Mouse (Mus musculus) forebrain, embryonic 13.5 days (tissue): ENCODE measurements around the gene Nebl. TPM values are rescaled to one million over a fixed set of nuclear protein-coding genes. Genes with fewer than 3 reads are reported as not detected.
A peak's percentile ranks its signal among the peaks of the same experiment; 100 is the strongest.
"Not testable (repeated sequence)": the region's sequence is repeated elsewhere in the genome, so short reads cannot be mapped to it uniquely, and the experiment has no call there.

ENCODE experiments used
- ATAC-seq: fragments of 200-750 bp; cut with Nextera tagmentation; 2 replicates; pipeline ENCODE4 v1.8.0; 2017
- H3K27ac ChIP-seq: fragments of 300-500 bp; sonication (generic); 2 replicates; pipeline ENCODE4 v1.5.1; 2015; ENCODE audit warnings: inconsistent platforms, mild to moderate bottlenecking, moderate library complexity
- H3K27me3 ChIP-seq: fragments of 300-500 bp; sonication (generic); 2 replicates; pipeline ENCODE4 v1.6.1; 2015; ENCODE audit warnings: mild to moderate bottlenecking, inconsistent platforms
- H3K36me3 ChIP-seq: fragments of 300-500 bp; sonication (generic); 2 replicates; pipeline ENCODE4 v1.6.1; 2015; ENCODE audit warnings: mild to moderate bottlenecking, inconsistent platforms; ENCODE audit not compliant: poor library complexity, severe bottlenecking
- H3K4me1 ChIP-seq: fragments of 300-500 bp; sonication (generic); 2 replicates; pipeline ENCODE4 v1.6.1; 2015; ENCODE audit warnings: inconsistent platforms
- H3K4me2 ChIP-seq: fragments of 300-500 bp; sonication (generic); 2 replicates; pipeline ENCODE4 v1.6.1; 2015; ENCODE audit warnings: inconsistent platforms, mild to moderate bottlenecking, moderate library complexity
- H3K4me3 ChIP-seq: fragments of 300-500 bp; sonication (generic); 2 replicates; pipeline ENCODE4 v1.5.1; 2015; ENCODE audit warnings: mild to moderate bottlenecking, inconsistent platforms
- H3K9ac ChIP-seq: fragments of 300-500 bp; sonication (generic); 2 replicates; pipeline ENCODE4 v1.6.1; 2015; ENCODE audit warnings: mild to moderate bottlenecking, inconsistent platforms
- H3K9me3 ChIP-seq: fragments of 300-500 bp; sonication (generic); replicated peaks from 2 replicates; pipeline ENCODE4 v1.6.1; 2016; ENCODE audit warnings: inconsistent platforms
- WGBS: fragments of 180-500 bp; shearing (Covaris S2); methylation state at CpG from one replicate; pipeline ENCODE4 v1.1.7; 2015; 5-methylcytosine and 5-hydroxymethylcytosine counted together
- polyA plus RNA-seq: library from polyadenylated mRNA; unstranded; fragments of >200 nt; fragmentation: Nextera tagmentation; extraction: Ambion mirVana; gene quantifications from 2 replicates; pipeline ENCODE4 v1.2.1, GENCODE M21; 2015

Nebl gene
- polyA plus RNA-seq, 1 experiment from 2014 or later, result 4.5 TPM

- no peaks in the 10 kb centered on the region for H3K36me3 ChIP-seq
- WGBS, result 84% methylated on average over 6 of the region's 6 CpGs
Observed at GRCm38 (mm10) chr2:17364971-17365548, 366.2 kb downstream of the Nebl start.

GRCm38 (mm10) chr2:17363337-17364216 is 367.7 kb downstream of the Nebl start:
- Histone ChIP-seq H3K27me3 (no peaks in the 10 kb centered on the region), H3K9me3 (no peaks in the 10 kb centered on the region), H3K36me3 (no peaks in the 10 kb centered on the region), H3K4me3 (no peak overlapping the region), H3K27ac (no peak overlapping the region), H3K4me1 (no peaks in the 10 kb centered on the region), H3K4me2 (no peak overlapping the region), H3K9ac (no peak overlapping the region)
- 64% methylated on average over 12 of the region's 12 CpGs for WGBS
- ATAC-seq, result no peak

More at GRCm38 (mm10) chr2:17364971-17365548, 366.2 kb downstream of the Nebl start:
- no peaks in the 10 kb centered on the region for H3K9me3 ChIP-seq
- H3K4me1 ChIP-seq, result no peaks in the 10 kb centered on the region
- no peak overlapping the region for H3K27ac ChIP-seq
- H3K4me2 ChIP-seq, result no peak overlapping the region
- no peak overlapping the region for H3K9ac ChIP-seq
- no peak overlapping the region for H3K4me3 ChIP-seq
- no peaks in the 10 kb centered on the region for H3K27me3 ChIP-seq
- ATAC-seq, result no peak

DNA sequence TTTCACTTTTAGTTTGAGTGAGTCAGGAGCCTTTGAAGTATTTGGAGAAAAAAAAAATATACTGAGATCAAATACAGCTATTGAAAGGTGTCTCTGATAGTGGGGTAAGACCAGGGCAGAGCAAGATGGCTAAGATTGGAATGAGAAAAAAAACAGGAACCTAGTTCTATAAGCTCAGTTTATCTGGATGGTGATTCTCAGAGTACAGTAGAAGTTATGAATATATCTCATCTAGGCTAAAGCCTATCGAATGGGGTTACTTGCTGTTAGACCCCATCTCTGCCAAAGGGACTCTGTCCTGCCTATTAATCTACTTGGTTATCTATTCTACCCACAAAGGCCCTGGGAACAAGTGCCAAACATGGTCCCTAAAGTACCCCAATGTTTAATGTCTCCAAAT is 369.1 kb downstream of the Nebl start:
- Histone ChIP-seq H3K36me3 (no peaks in the 10 kb centered on the region), H3K9ac (no peak overlapping the region), H3K27ac (no peak overlapping the region), H3K4me1 (no peaks in the 10 kb centered on the region), H3K4me2 (no peak overlapping the region), H3K4me3 (no peak overlapping the region), H3K9me3 (no peaks in the 10 kb centered on the region), H3K27me3 (no peaks in the 10 kb centered on the region)
- 84% methylated on average over 1 of the region's 1 CpGs for WGBS
- ATAC-seq, result no peak

- Histone ChIP-seq H3K36me3 (no peaks in the 10 kb centered on the region), H3K9me3 (no peaks in the 10 kb centered on the region), H3K4me2 (no peak overlapping the region), H3K9ac (no peak overlapping the region), H3K4me1 (no peaks in the 10 kb centered on the region), H3K27me3 (no peaks in the 10 kb centered on the region), H3K4me3 (no peak overlapping the region), H3K27ac (no peak overlapping the region)
- ATAC-seq, result no peak
- 93% methylated on average over 1 of the region's 1 CpGs for WGBS
Observed at GRCm38 (mm10) chr2:17344643-17345042, 386.6 kb downstream of the Nebl start.

DNA sequence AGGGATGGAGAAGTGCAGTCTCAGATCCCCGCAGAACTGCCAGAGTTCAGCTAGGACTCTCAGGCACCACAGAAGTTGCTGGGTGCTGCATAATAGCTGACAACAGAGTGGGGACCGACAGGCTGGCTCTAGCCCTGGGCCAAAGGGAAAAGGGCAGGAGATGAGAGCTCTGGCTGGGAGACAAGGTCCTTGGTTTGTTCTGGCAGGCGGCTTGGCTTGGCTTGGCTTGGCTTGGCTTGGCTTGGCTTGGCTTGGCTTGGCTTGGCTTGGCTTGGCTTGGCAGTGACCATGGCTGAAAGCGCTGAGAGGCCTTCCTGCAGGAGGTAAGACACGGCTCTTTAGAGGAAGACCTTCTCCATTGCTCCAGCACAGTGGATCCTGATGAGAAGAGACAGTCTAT is 395.8 kb downstream of the Nebl start:
- ATAC-seq, result no peak
- 89% methylated on average over 5 of the region's 5 CpGs for WGBS
- no peaks in the 10 kb centered on the region for H3K4me1 ChIP-seq
- no peak overlapping the region for H3K4me3 ChIP-seq
- no peaks in the 10 kb centered on the region for H3K36me3 ChIP-seq
- H3K27ac ChIP-seq, result no peak overlapping the region
- no peaks in the 10 kb centered on the region for H3K27me3 ChIP-seq
- H3K4me2 ChIP-seq, result no peak overlapping the region
- no peak overlapping the region for H3K9ac ChIP-seq
- H3K9me3 ChIP-seq, result no peaks in the 10 kb centered on the region

- ATAC-seq, result peak; percentile 76
- no peaks in the 10 kb centered on the region for H3K9me3 ChIP-seq
- no peaks in the 10 kb centered on the region for H3K4me1 ChIP-seq
- no peak overlapping the region for H3K4me3 ChIP-seq
- no peaks in the 10 kb centered on the region for H3K36me3 ChIP-seq
- 87% methylated on average over 1 of the region's 1 CpGs for WGBS
- H3K27me3 ChIP-seq, result no peaks in the 10 kb centered on the region
- H3K4me2 ChIP-seq, result no peak overlapping the region
- H3K27ac ChIP-seq, result no peak overlapping the region
- H3K9ac ChIP-seq, result no peak overlapping the region
Observed at GRCm38 (mm10) chr2:17326590-17326989, 404.7 kb downstream of the Nebl start.

- H3K4me3 ChIP-seq, result no peak overlapping the region
- H3K9ac ChIP-seq, result no peak overlapping the region
- no peak overlapping the region for H3K27ac ChIP-seq
- no peaks in the 10 kb centered on the region for H3K27me3 ChIP-seq
- H3K9me3 ChIP-seq, result no peaks in the 10 kb centered on the region
- no peak overlapping the region for H3K4me2 ChIP-seq
- no peak for ATAC-seq
- H3K36me3 ChIP-seq, result no peaks in the 10 kb centered on the region
- H3K4me1 ChIP-seq, result no peaks in the 10 kb centered on the region
- 83% methylated on average over 5 of the region's 5 CpGs for WGBS
Observed at GRCm38 (mm10) chr2:17316850-17317249, 414.4 kb downstream of the Nebl start.

DNA sequence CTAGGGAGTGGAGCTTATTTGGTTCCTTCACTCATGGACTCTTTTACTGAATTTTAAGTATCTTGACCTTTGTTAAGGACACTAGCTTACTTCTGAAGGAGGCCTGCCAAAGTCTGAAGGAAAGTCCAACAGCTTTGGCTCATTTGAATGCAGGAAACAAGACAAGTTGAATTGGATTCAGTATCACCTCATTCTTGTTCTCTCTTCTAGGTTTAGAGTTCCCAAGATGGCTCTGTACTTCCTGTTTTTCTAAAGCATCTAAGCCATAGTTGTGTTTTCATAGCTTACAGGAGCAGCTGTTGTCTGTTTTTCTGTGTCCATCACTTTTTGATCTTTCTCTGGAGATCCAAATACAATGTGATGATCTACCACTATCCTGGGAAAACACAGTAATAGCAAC is 429.9 kb downstream of the Nebl start:
- Histone ChIP-seq H3K27me3 (no peaks in the 10 kb centered on the region), H3K36me3 (no peaks in the 10 kb centered on the region), H3K4me1 (no peaks in the 10 kb centered on the region), H3K4me3 (no peak overlapping the region), H3K4me2 (no peak overlapping the region), H3K9me3 (no peaks in the 10 kb centered on the region), H3K9ac (no peak overlapping the region), H3K27ac (no peak overlapping the region)
- ATAC-seq, result no peak

GRCm38 (mm10) chr2:17297496-17297895 is 433.8 kb downstream of the Nebl start:
- 59% methylated on average over 1 of the region's 1 CpGs for WGBS

GRCm38 (mm10) chr2:17295257-17295656 is 436.0 kb downstream of the Nebl start:
- not testable (repeated sequence) for H3K27ac ChIP-seq, H3K27me3 ChIP-seq, H3K4me3 ChIP-seq, H3K9me3 ChIP-seq, ATAC-seq, H3K4me2 ChIP-seq, H3K4me1 ChIP-seq, H3K36me3 ChIP-seq, H3K9ac ChIP-seq
- 84% methylated on average over 5 of the region's 5 CpGs for WGBS

More at GRCm38 (mm10) chr2:17297496-17297895, 433.8 kb downstream of the Nebl start:
- Histone ChIP-seq H3K9me3 (no peaks in the 10 kb centered on the region), H3K27me3 (no peaks in the 10 kb centered on the region), H3K9ac (no peak overlapping the region), H3K27ac (no peak overlapping the region), H3K4me2 (no peak overlapping the region), H3K4me1 (no peaks in the 10 kb centered on the region), H3K4me3 (no peak overlapping the region), H3K36me3 (no peaks in the 10 kb centered on the region)
- no peak for ATAC-seq
